Mouse (Mus musculus) C3H10T1/2 (cell line): ENCODE data around the gene Plekha6. TPM values are rescaled to one million over a fixed set of nuclear protein-coding genes. Genes with fewer than 3 reads are reported as not detected.

Experiments used
- polyA plus RNA-seq, 2 experiments: library from polyadenylated mRNA; unstranded; fragments of >200 nt; fragmentation: generic; extraction: Trizol; gene quantifications; one replicate each; pipeline ENCODE4 v1.2.1; 2012; ENCODE audit warnings: missing spikeins in 2 of 2

Gene Plekha6
- polyA plus RNA-seq: 10 to 100 TPM in 1 of 2 experiments, under 1 TPM in 1; 0.46 to 27.2 TPM

DNA sequence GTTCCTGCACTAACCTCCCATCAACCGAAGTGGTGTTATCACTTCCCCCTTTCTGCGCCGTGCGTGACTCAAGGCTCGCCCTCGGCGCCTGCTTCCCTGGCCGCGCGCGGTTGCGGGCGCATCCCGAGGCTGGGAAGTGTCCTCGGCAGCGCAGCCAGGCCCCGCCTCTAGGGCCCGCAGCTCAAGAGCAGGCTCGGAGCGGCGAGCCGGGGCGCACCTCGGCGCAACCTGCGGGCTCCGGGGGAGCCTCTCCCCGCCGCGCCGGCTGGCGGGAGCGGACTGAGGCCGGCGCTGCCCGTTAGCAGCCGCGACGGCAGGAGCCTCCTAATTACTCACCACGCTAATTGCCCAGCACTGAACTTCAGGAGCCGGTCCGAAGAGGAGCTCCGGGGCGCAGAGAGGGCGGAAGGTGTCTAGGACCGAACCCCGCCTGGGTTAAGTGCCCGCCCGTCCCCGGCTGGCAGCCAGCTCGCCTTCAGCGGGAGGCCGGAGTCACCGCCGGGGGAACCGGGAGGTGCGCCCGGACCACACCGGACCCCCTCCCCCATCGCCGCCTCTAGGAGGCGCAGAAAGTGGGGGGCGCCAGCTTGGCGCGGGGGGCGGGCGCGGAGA is at the start of gene Plekha6:
Gene Plekha6 (plus strand): TSS at position 391 of the 612 bp plus-strand sequence.

DNA sequence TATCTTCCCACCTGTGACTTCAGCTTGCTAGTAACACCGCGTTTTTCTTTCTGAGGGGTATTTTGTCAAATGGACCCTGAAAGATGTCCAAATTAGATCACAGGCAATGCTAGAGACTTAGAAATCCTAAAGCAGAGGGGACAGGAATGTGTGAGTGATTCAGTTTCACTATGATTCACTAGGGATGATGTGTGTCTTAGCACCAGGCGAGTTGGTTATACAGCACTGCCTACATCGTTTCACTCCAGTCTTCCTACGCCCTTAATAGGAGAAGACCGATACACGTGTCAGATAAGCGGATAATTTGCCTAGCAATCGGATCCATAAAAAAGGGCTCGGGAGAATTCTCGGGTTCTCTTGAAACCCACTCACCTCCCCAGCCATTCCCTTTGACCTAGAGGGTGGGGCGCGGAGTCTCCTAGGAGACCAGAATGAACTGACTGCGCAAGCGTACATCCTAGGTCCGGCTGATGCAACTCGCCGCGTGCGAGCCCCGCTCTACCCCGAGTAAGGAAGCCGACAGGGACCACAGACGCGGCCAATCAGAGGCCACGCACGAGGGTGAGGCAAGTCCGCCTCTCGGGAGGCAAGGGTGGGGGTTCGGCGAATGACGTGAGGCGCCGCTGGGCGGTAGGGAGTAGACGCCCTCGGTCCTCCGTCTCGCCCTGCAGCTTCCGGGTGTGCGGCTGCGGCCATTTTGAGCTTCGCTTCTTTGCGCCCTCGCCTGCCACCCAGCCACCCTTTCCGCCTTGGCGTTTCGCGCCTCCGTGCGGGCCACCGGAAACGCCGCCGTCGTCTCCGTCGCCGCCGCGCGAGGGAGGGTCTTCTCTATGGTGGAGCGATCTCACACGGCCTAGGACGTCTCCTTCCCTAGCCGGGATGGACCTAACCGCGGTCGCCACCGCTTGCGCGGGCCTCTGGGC is 33.1 kb upstream of the Plekha6 start, which contains the start of gene Ppp1r15b:
Gene Ppp1r15b (plus strand): TSS at position 506 of the 923 bp plus-strand sequence.

DNA sequence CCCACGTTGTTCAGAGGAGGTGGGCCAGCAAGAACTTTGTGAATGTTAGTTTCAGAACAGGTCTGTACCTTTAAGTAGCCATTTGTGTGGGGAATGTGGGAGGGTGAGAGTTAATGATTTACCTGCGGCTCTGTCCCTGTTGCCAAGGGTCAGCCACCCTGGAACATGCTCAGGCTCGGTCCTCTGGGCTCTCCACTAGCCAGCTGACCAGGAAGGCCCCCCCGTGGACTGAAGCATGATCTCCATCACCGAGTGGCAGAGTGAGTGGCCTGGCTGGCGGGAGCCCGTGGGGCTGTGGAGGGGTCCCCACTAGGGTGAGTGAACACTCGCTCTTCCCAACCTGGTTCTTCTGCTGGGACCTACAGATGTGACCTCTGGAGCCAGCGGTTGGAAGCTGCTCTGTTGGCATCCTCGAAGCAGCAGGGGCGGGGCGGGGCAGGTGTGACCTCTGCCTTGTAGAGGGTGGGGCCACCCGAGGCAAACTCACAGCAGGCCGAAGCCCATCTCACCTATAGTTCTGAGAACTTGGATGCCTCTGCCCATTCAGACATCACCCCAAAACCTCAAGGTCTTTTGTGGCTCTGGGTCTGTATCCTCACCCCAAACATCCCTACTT is 145.8 kb downstream of the Plekha6 start, which contains the start of gene Golt1a:
Gene Golt1a (plus strand): TSS at position 149 of the 616 bp plus-strand sequence.

DNA sequence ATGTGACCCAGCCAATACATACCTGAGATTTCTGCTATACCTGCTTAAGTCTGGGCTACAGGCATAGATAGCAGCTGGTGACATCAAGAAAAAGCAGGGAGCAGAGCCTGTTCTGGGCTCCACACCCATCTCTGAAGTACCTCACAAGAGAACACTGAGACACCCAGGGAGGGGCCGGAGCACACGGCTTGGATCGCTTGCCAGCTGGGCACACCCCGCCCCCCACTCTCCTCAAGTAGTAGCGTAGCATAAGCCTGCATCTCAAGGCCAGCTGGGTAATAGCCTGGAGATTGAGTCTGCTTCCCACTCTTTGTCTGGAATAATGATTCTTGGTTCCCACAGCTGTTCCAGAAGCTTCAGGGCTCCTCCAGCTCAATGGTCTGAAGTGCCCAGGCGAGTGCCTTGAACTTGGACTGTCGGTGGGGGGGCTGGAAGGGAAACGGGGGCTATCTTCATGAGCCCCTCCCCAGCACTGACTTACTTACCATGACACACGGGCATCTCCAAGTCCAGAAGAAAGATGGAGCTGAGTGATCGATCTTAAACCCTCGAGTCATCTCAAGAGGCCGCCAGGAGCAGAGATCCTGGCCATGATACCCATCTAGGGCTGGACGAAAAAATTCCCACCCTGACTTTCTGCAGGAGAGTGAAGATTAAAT is 157.4 kb downstream of the Plekha6 start, which contains the start of gene Kiss1:
Gene Kiss1 (plus strand): TSS at position 609 of the 659 bp plus-strand sequence.

GRCm38 (mm10) chr1:133350210-133350609 is 186.2 kb downstream of the Plekha6 start, which contains the start of gene Ren1:
Ren1 (plus strand) TSS chr1:133350510.

Other genes with a start within 250 kb of the Plekha6 start
- 10 to 100 TPM in 1 of 2 experiments, under 1 TPM in 1; 0.25 to 10.7 TPM for gene Mdm4, start 133.6 kb upstream of the Plekha6 start, polyA plus RNA-seq
- gene Pik3c2b, start 118.5 kb upstream of the Plekha6 start, polyA plus RNA-seq: 1 to 10 TPM in 1 of 2 experiments, under 1 TPM in 1; 0.12 to 2.8 TPM
- gene Ppp1r15b, start 33.1 kb upstream of the Plekha6 start, polyA plus RNA-seq: 10 to 100 TPM in 1 of 2 experiments, 1 to 10 TPM in 1; 3.7 to 24.1 TPM
- gene Golt1a, start 145.6 kb downstream of the Plekha6 start, polyA plus RNA-seq: not detected
- under 1 TPM in 1 of 2 experiments, not detected in 1; 0.12 TPM for gene Kiss1, start 157.7 kb downstream of the Plekha6 start, polyA plus RNA-seq
- gene Ren1, start 186.3 kb downstream of the Plekha6 start, polyA plus RNA-seq: under 1 TPM in 1 of 2 experiments, not detected in 1; 0.65 TPM
- under 1 TPM; 0.02 to 0.51 TPM for gene Etnk2, start 199.4 kb downstream of the Plekha6 start, polyA plus RNA-seq